Mouse (Mus musculus): ENCODE data around the gene Dscam. TPM values are rescaled to one million over a fixed set of nuclear protein-coding genes. Genes with fewer than 3 reads are reported as not detected.

Dscam gene
- total RNA-seq, 2 experiments from 2014 or later: 38.2 to 43.0 TPM

DNA sequence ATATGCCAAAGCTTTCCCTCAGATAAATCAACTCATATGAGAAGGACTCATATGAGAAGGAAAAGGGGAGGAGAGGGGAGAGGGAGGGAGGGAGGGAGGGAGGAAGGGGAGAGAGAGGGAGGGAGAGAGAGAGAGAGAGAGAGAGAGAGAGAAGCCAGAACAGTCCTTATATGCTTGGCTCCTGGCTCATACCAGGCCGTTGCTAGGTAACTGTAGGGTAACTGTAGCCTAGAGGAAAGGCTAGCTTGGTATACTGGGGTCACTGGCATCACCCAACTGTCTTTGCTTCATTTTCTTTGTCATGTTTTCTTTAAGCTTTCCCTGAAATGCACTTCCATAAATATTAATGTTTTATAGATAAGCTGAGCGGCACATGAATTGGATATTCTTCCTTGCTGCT is 617.9 kb downstream of the Dscam start:
- DNase-seq: no peak

DNA sequence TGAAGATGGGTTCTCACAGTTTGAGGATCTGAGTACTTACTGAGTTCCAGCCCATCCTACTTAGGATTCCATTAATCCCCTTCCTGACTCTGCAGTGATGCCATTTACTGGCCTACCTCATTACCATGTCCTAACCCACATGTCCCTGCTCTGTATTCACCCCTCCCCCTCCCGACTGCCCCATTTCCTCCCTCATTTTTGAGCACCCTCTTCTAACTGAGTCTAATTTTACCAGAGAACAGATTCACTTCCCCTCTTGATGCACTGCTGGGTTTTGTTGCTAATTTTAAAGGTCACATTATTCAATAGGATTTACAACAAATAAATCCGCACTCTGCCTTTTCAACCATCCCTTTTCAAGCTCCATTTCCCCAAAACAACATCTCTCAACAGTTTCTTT is 629.5 kb downstream of the Dscam start:
- no peak for DNase-seq

Other genes starting within 250 kb of the Dscam start
- 1 to 10 TPM; 3.4 to 5.0 TPM for gene Bace2, start 186.0 kb upstream of the Dscam start, total RNA-seq (2021)

All from layer of hippocampus, postnatal 36 days (tissue).